Mouse (Mus musculus): ENCODE data around the gene Dennd5b. TPM values are rescaled to one million over a fixed set of nuclear protein-coding genes. Genes with fewer than 3 reads are reported as not detected.
A peak's percentile ranks its signal among the peaks of the same experiment; 100 is the strongest.
"Not testable (repeated sequence)": the region's sequence is repeated elsewhere in the genome, so short reads cannot be mapped to it uniquely, and the experiment has no call there.

Gene Dennd5b
- total and polyA plus RNA-seq, 2 experiments from 2014 or later = 11.9 to 42.4 TPM

DNA sequence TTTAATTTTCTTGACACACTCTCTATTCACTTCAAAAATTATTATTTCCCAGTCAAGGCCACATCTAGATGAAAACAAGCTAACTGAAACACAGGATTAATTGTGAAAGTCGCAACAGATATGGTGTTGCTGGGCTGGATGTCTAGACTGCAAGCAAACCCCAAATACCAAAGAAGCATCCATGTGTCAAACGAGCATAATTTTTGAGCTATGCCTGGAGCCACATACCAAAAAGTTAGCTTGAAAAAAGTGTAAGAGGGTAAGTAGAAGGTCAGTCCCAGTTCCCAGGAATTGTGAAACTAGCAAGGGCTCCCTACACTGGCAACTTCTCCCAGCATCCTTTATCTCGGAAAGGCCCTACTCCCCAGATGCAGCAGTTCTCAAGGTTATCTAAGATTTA is 157.8 kb downstream of the Dennd5b start:
- peak overlapping the region; percentile 94; the same call in 1 of the 2 replicates for H3K4me2 ChIP-seq (ENCODE audit: low read depth, low read length)
- H3K27ac ChIP-seq = no peak overlapping the region
- WGBS = 26% methylated on average over 3 of the region's 3 CpGs
- H3K4me1 ChIP-seq (ENCODE audit: insufficient read depth, low read length) = no peaks in the 10 kb centered on the region
- DNase-seq (ENCODE audit: low spot score) (no peak), ATAC-seq (no peak)
- no peaks in the 10 kb centered on the region for H3K9me3 ChIP-seq (ENCODE audit: low read length)
- H3K9ac ChIP-seq (replicated peaks; ENCODE audit: low read length) = no peak overlapping the region
- no peaks in the 10 kb centered on the region for H3K27me3 ChIP-seq (ENCODE audit: insufficient read depth, low read length)
- peak overlapping the region; percentile 83 for H3K4me3 ChIP-seq (ENCODE audit: low read length)
- no peak for TF ChIP-seq CTCF (IDR thresholded peaks at IDR 0.05; ENCODE audit: low read depth)
- no peaks in the 10 kb centered on the region for H3K36me3 ChIP-seq (ENCODE audit: insufficient read depth, low read length)

DNA sequence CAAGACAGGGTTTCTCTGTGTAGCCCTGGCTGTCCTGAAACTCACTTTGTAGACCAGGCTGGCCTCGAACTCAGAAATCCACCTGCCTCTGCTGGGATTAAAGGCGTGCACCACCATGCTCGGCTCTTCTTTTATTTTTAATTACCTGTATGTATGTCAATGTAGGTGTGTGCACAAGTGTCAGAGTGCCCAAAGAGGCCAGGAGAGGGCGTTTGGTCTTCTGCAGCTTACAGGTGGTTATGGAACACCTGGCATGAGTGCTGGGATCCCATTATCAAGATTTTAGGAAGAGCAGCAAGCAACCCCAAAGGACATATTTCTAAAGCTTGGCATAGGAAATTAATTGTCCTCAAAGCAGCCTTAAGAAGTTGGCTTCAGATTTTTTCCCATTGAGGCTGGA is 159.1 kb downstream of the Dennd5b start:
- H3K4me2 ChIP-seq (ENCODE audit: low read depth, low read length) = no peak overlapping the region
- DNase-seq (ENCODE audit: low spot score) (no peak), ATAC-seq (no peak)
- no peaks in the 10 kb centered on the region for H3K9me3 ChIP-seq (ENCODE audit: low read length)
- no peak overlapping the region for H3K9ac ChIP-seq (replicated peaks; ENCODE audit: low read length)
- TF ChIP-seq CTCF (IDR thresholded peaks at IDR 0.05; ENCODE audit: low read depth) = no peak
- 76% methylated on average over 4 of the region's 4 CpGs for WGBS
- no peaks in the 10 kb centered on the region for H3K27me3 ChIP-seq (ENCODE audit: insufficient read depth, low read length)
- no peaks in the 10 kb centered on the region for H3K4me1 ChIP-seq (ENCODE audit: insufficient read depth, low read length)
- no peaks in the 10 kb centered on the region for H3K36me3 ChIP-seq (ENCODE audit: insufficient read depth, low read length)
- no peak overlapping the region for H3K27ac ChIP-seq
- no peak overlapping the region for H3K4me3 ChIP-seq (ENCODE audit: low read length)

DNA sequence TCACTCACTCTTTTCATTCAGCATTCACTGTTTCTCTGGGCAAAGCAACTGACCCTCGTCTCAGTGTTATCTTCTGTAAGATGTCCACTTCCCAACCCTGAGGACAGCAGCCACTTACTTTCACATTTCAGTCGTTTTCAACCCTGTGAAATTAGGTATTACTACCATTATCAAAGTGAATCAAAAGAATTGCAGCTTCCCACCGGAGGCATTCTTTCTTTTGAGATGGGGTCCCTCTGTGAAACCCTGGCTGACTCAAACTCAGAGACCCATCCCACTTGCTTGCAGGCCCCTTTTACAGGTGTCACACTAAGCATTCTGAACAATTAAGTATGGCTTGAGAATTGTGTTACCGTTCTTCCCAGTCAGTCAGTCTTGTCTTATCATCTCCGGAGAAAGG is 159.6 kb downstream of the Dennd5b start:
- DNase-seq (ENCODE audit: low spot score) = no peak
- Histone ChIP-seq H3K4me2 (ENCODE audit: low read depth, low read length) (no peak overlapping the region), H3K4me1 (ENCODE audit: insufficient read depth, low read length) (no peaks in the 10 kb centered on the region), H3K9ac (replicated peaks; ENCODE audit: low read length) (no peak overlapping the region), H3K4me3 (ENCODE audit: low read length) (no peak overlapping the region), H3K27me3 (ENCODE audit: insufficient read depth, low read length) (no peaks in the 10 kb centered on the region), H3K36me3 (ENCODE audit: insufficient read depth, low read length) (no peaks in the 10 kb centered on the region), H3K9me3 (ENCODE audit: low read length) (no peaks in the 10 kb centered on the region), H3K27ac (no peak overlapping the region)
- 49% methylated on average over 5 of the region's 5 CpGs for WGBS
- no peak for ATAC-seq
- TF ChIP-seq CTCF (IDR thresholded peaks at IDR 0.05; ENCODE audit: low read depth) = no peak

DNA sequence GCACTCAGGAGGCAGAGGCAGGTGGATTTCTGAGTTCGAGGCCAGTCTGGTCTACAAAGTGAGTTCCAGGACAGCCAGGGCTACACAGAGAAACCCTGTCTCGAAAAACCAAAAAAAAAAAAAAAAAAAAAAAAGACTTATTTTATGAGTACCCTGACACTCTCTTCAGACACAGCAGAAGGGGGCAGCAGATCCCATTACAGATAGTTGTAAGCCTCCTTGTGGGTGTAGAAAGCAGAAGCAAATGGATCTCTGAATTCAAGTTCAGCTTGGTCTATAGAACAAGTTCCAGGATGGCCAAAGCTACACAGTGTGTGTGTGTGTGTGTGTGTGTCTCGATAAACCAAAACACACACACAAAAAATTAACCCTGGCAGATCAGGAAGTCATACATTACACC is 161.1 kb downstream of the Dennd5b start:
- H3K27me3 ChIP-seq (ENCODE audit: insufficient read depth, low read length); DNase-seq (ENCODE audit: low spot score); H3K4me2 ChIP-seq (ENCODE audit: low read depth, low read length): not testable (repeated sequence)

More for the DNA sequence above, 161.1 kb downstream of the Dennd5b start:
- not testable (repeated sequence) for H3K9ac ChIP-seq (replicated peaks; ENCODE audit: low read length); ATAC-seq; H3K4me1 ChIP-seq (ENCODE audit: insufficient read depth, low read length); H3K9me3 ChIP-seq (ENCODE audit: low read length); H3K4me3 ChIP-seq (ENCODE audit: low read length); H3K27ac ChIP-seq; H3K36me3 ChIP-seq (ENCODE audit: insufficient read depth, low read length)
- WGBS = 92% methylated on average over 2 of the region's 3 CpGs
- peak; percentile 40; the same call in 1 of the 2 replicates for TF ChIP-seq CTCF (IDR thresholded peaks at IDR 0.05; ENCODE audit: low read depth)

Other genes with a start within 250 kb of the Dennd5b start
- gene Caprin2, start 205.4 kb downstream of the Dennd5b start, total RNA-seq (2014; rRNA removed) = 11.5 and 20.3 TPM in 2 replicates
- 6.8 and 7.1 TPM in 2 replicates for gene Caprin2, start 205.4 kb downstream of the Dennd5b start, polyA plus RNA-seq (2015; fragmentation: Nextera tagmentation; extraction: Ambion mirVana)
- 19.1 and 25.9 TPM in 2 replicates for gene Sinhcaf, start 155.2 kb downstream of the Dennd5b start, total RNA-seq (2014; rRNA removed)
- gene Sinhcaf, start 155.2 kb downstream of the Dennd5b start, polyA plus RNA-seq (2015; fragmentation: Nextera tagmentation; extraction: Ambion mirVana) = 19.2 and 23.0 TPM in 2 replicates
- gene Gm10203, start 28.5 kb upstream of the Dennd5b start, total RNA-seq (2014; rRNA removed) = not detected in 2 replicates
- not detected in 2 replicates for gene Gm10203, start 28.5 kb upstream of the Dennd5b start, polyA plus RNA-seq (2015; fragmentation: Nextera tagmentation; extraction: Ambion mirVana)
- 3.0 and 4.9 TPM in 2 replicates for gene Etfbkmt, start 38.2 kb upstream of the Dennd5b start, total RNA-seq (2014; rRNA removed)
- 6.6 TPM in 2 replicates for gene Etfbkmt, start 38.2 kb upstream of the Dennd5b start, polyA plus RNA-seq (2015; fragmentation: Nextera tagmentation; extraction: Ambion mirVana)
- 37.5 and 61.6 TPM in 2 replicates for gene Amn1, start 87.0 kb upstream of the Dennd5b start, total RNA-seq (2014; rRNA removed)
- gene Amn1, start 87.0 kb upstream of the Dennd5b start, polyA plus RNA-seq (2015; fragmentation: Nextera tagmentation; extraction: Ambion mirVana) = 88.8 and 90.6 TPM in 2 replicates
- 22.4 and 31.9 TPM in 2 replicates for gene Resf1, start 207.7 kb upstream of the Dennd5b start, total RNA-seq (2014; rRNA removed)
- 24.7 and 25.1 TPM in 2 replicates for gene Resf1, start 207.7 kb upstream of the Dennd5b start, polyA plus RNA-seq (2015; fragmentation: Nextera tagmentation; extraction: Ambion mirVana)

Measured in hindbrain, postnatal 0 days (tissue).